Mouse (Mus musculus) fat pad, adult 2 months (tissue): ENCODE measurements around the gene Fam171a2.
"Not testable (repeated sequence)": the region's sequence is repeated elsewhere in the genome, so short reads cannot be mapped to it uniquely, and the experiment has no call there.

Experiments
- DNase-seq: peaks from one replicate; pipeline ENCODE4 v3.0.0-alpha.2; 2011; ENCODE audit warnings: low read depth, low spot score; ENCODE audit errors: extremely low read depth

The Fam171a2 gene

DNA sequence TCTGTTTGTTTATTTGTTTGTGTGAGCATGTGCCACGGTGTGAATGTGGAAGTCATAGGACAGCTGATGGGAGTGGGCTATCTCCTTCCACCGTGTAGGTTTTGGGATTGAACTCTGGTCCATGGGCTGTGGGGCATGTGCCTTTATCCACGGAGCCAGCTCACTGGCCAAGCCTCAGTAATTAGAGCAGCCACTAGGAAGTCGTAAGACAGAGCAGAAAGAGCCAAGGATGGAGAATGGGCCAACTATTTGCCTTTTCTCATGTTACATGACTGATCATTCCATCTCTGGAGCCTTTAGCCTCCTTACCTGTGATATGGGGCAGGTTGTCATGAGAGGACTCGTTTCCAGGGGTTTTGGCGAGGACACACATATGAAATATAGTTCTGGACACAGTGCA lies 51.2 kb downstream of the Fam171a2 start:
- no peak for DNase-seq

DNA sequence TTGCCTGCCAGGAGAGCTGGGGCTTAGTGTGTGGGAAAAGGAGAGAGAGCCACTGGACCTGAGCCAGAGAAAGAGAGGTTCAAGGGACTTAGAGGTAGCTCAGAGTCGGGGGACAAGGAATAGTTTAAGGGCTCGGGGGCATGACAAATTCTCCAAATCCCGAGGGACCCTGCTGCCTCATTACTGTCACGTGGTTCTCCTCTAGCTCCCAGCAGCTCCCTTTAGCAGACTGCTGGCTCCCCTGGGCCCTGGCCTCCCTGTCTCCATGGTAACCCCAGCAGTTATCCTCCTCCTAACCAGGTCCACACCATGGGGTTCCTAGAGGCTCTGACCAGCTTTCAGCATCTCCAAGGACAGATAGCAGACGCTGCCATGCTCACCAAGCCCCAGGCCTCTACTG lies 52.2 kb downstream of the Fam171a2 start:
- no peak for DNase-seq

DNA sequence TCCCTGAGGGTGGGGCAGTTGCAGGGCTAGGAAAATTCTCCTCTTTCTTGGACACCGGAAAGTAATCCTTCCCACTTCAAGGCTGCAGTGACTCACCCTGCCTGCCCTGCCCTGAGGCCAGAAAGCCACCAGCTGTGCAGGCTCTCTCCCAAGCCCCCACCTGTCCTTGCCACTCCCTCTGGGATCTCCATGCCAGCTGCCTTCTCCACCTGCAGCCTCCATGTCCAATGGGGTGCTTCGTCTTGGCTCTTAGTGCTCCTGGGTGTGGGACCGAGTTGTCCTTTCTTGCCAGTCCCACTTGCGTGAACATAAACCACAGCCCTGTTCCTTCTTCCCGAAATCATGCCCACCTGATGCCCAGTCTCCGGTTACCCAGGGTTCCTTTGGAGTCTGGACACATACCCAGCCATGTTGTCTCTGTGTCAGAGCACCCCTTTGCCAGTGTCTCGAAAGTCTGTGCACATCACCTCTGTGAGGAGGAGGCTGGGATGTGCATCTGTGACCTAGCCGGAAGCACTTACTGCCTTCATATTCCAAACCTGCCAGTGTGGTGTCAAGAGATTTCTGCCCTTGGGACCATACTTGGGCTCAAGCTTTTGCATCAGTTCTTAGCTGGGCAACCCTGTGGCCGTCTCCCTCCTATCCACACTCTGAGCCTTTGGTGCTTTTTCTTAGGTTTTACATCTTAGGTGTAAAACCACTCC lies 52.9 kb downstream of the Fam171a2 start:
- DNase-seq = no peak

DNA sequence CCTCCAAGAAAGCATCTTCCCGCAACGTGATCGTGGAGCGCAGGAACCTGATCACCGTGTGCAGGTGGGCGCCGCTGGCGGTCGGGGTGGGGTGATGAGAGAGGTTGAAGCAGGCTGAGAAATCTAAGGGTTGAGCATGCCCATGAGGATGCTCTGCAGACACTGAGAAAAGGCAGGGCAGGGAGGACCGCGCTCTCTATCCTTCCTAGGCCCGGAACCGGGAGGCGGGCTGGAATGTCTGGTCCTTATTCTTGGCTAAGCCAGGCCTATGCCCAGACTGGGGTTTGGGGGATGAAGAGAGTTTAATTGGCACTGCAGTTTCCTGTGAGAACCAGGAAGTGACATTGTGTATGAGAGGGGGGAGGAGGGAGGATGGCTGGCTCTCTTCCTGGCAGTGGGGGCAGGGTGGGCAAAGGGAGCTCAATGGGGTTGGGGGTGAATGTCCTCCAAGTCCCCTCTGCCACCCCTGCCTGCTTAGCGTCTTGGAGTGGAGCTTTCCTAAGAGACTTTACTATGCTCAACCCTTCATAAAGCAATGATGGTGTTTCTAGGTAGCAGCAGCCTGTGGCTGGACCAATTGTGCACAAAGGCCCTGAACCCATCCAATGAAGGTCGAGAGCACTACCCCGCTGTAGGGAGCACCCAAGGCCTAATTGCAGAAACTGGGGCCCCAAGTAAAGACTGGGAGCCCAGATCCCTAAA lies 53.6 kb downstream of the Fam171a2 start:
- no peak for DNase-seq

DNA sequence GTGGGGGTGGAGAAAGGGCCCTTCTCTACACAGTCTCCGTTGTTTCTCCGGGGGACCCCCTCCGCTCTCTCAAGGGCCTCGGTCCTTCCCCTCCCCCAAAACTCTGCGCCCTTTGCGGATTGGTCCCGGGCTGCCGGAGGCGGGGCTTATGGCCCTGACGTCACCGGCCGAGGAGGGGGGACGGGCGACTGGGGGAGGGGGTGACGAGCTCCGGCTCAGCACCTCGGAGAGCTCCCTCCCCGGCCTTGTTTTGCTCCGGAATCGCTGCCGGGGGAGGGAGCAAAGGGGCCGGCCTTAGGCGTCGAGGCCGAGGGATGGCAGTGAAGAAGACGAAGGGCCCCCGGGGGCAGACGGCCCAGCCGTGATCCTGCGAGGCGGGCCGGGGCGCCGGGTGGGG lies 54.2 kb downstream of the Fam171a2 start, which contains the start of gene Rundc3a:
Rundc3a (plus strand) TSS at position 166 of the 397 bp plus-strand sequence.
- no peak for DNase-seq

DNA sequence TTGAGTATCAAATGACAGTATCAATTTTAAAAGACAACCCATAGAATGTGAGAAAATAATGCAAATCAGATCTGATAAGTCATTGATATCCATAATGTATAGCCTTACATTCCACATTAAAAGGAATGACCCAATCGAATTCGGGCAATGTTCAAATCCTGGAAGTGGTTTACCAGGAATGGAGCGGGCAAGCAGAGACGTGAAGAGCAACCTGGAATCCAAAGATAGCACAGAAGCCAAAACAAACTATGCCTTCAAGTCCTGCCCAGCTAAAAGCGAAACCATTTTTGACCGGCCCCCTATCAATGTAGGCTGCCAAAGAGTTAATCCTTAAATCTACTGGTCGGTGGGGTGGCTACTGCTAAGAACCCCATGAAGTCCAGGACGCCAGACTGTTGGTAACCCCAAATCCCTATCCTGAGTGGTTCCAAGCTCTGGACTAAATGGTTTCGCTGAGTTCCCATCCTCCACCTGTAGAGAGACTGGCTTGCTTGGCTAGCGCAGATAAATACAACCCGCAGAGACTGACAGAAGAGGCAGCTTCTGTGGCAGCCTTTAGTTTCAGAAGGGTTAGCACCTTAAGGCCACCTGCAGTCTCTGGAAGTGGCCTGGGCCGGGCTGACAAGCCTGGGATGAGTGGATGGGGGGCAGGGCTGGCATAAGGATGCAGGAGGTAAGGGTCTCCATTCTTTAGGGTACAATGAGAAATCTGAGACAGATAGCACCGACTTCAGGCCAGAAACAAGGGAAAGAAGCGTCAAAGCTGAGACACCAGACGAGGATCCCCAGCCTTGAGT lies 54.8 kb downstream of the Fam171a2 start:
- DNase-seq = no peak

DNA sequence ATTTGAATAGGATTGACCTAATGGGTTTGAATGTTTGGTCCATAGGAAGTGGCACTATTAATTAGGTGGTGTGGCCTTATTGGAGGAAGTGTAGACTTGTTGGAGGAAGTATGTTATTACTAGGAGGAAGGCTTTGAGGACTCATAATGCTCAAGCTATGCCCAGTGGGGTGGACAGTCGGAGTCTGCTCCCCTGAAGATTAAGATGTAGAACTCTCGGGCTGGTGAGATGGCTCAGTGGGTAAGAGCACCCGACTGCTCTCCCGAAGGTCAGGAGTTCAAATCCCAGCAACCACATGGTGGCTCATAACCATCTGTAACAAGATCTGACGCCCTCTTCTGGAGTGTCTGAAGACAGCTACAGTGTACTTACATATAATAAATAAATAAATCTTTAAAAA lies 58.0 kb downstream of the Fam171a2 start:
- not testable (repeated sequence) for DNase-seq
